ENCODE assay signal across 11 mouse cellular contexts in genomic region chr14:76817189-76817772, GRCm38 (mm10).
DNase-seq lines count a peak whose midpoint lies in the region; ATAC-seq and TF ChIP-seq lines count a peak whose summit lies in the region.
"Had no signal": no experiment of that assay in that cellular context is flagged by ENCODE, and none has a peak within 500 bp of the region (broad histone marks: within the 10 kb centered on the region; RNA-seq: fewer than 3 reads in every experiment).

No protein-coding gene starts in this region.

- no peaks in the 10 kb centered on the region for H3K36me3 ChIP-seq in kidney, postnatal 0 days (ENCODE audit: insufficient read depth, low read length)
- H3K36me3 ChIP-seq in midbrain, embryonic 11.5 days (ENCODE audit: control insufficient read depth, insufficient read depth, low read length), result no peaks in the 10 kb centered on the region
- H3K36me3 ChIP-seq in forebrain, embryonic 14.5 days (ENCODE audit: control insufficient read depth, insufficient read depth, low read length), result no peaks in the 10 kb centered on the region
- H3K36me3 ChIP-seq: hindbrain, embryonic 13.5 days had no signal

- CTCF ChIA-PET in Patski (lab: Charles Lee), result interaction anchor here (0.8 to 4.5 kb wide), 16 partner anchors 25 to 313 kb away, joined by 3 to 34 read pairs (median 4); no protein-coding TSS in a partner anchor

- no peaks in the 10 kb centered on the region for H3K9me3 ChIP-seq in kidney, postnatal 0 days (replicated peaks; ENCODE audit: low read length)
- no peaks in the 10 kb centered on the region for H3K9me3 ChIP-seq in midbrain, embryonic 11.5 days (ENCODE audit: control insufficient read depth, low read length)
- no peaks in the 10 kb centered on the region for H3K9me3 ChIP-seq in forebrain, embryonic 14.5 days (replicated peaks; ENCODE audit: control insufficient read depth, low read length)
- H3K9me3 ChIP-seq: hindbrain, embryonic 13.5 days had no signal

- no peak for DNase-seq in gastrocnemius, adult 2 months
- no peak for DNase-seq in gastrocnemius, adult 8-10 months (ENCODE audit: low spot score in 2 of 2)
- peak; percentile 86 for DNase-seq in Patski (ENCODE audit: low read depth, low spot score)
- DNase-seq in kidney, postnatal 0 days (ENCODE audit: low spot score), result no peak
- DNase-seq in lung, postnatal 25 days (ENCODE audit: low spot score), result peak; percentile 68
- DNase-seq in right cerebral cortex, postnatal 14 days, result no peak
- DNase-seq in midbrain, embryonic 11.5 days (ENCODE audit: low spot score, missing footprints), result no peak
- no peak for DNase-seq in forebrain, embryonic 14.5 days (ENCODE audit: low spot score)
- DNase-seq: B cell, adult 2 months; midbrain, embryonic 14.5 days had no signal

- in situ Hi-C loops in Patski (cut with MboI; ENCODE audit: low pct_unique_long_range_greater_than_20kb), result no loop called here

- ATAC-seq in Patski, result peak; percentile 76
- ATAC-seq in kidney, postnatal 0 days (replicated peaks; ENCODE audit: low FRiP score, low read depth), result peak; percentile 63
- no peak for ATAC-seq in midbrain, embryonic 11.5 days (ENCODE audit: low FRiP score)
- ATAC-seq in forebrain, embryonic 14.5 days, result no peak

- H3K4me3 ChIP-seq in gastrocnemius, adult 2 months, result no peak overlapping the region
- no peak overlapping the region for H3K4me3 ChIP-seq in kidney, postnatal 0 days (replicated peaks; ENCODE audit: low read depth, low read length)
- H3K4me3 ChIP-seq in midbrain, embryonic 11.5 days (ENCODE audit: low read depth, low read length), result no peak overlapping the region
- no peak overlapping the region for H3K4me3 ChIP-seq in forebrain, embryonic 14.5 days (ENCODE audit: low read depth, low read length)
- H3K4me3 ChIP-seq: hindbrain, embryonic 13.5 days had no signal

- intact Hi-C loops in gastrocnemius, adult 2 months (cut with DNase I), result loop anchor here (5.0 kb wide), 2 partner anchors 55 kb away; no protein-coding TSS in a partner anchor

- H3K27me3 ChIP-seq in Patski, result no peaks in the 10 kb centered on the region
- H3K27me3 ChIP-seq in kidney, postnatal 0 days (ENCODE audit: insufficient read depth, low read length), result no peaks in the 10 kb centered on the region
- no peaks in the 10 kb centered on the region for H3K27me3 ChIP-seq in midbrain, embryonic 11.5 days (ENCODE audit: control insufficient read depth, insufficient read depth, low read length)
- H3K27me3 ChIP-seq in forebrain, embryonic 14.5 days (replicated peaks; ENCODE audit: control insufficient read depth, insufficient read depth, low read length), result no peaks in the 10 kb centered on the region
- H3K27me3 ChIP-seq: hindbrain, embryonic 13.5 days had no signal

- WGBS in kidney, postnatal 0 days, result 53% methylated on average over 5 of the region's 5 CpGs
- WGBS in midbrain, embryonic 11.5 days, result 69% methylated on average over 5 of the region's 5 CpGs
- 56% methylated on average over 5 of the region's 5 CpGs for WGBS in forebrain, embryonic 14.5 days

- peak overlapping the region; percentile 84 for H3K27ac ChIP-seq in gastrocnemius, adult 2 months
- no peak overlapping the region for H3K27ac ChIP-seq in kidney, postnatal 0 days
- H3K27ac ChIP-seq in midbrain, embryonic 11.5 days (ENCODE audit: low read depth, low read length), result no peak overlapping the region
- H3K27ac ChIP-seq in forebrain, embryonic 14.5 days (ENCODE audit: low read depth, low read length), result no peak overlapping the region
- H3K27ac ChIP-seq: hindbrain, embryonic 13.5 days had no signal

- H3K9ac ChIP-seq in kidney, postnatal 0 days (ENCODE audit: low read depth, low read length), result no peak overlapping the region
- H3K9ac ChIP-seq in midbrain, embryonic 11.5 days (ENCODE audit: low read length), result no peak overlapping the region
- no peak overlapping the region for H3K9ac ChIP-seq in forebrain, embryonic 14.5 days (ENCODE audit: low read length)
- H3K9ac ChIP-seq: hindbrain, embryonic 13.5 days had no signal

- no peak overlapping the region for H3K4me2 ChIP-seq in kidney, postnatal 0 days (ENCODE audit: low read length)
- no peak overlapping the region for H3K4me2 ChIP-seq in midbrain, embryonic 11.5 days
- H3K4me2 ChIP-seq in forebrain, embryonic 14.5 days (ENCODE audit: low read length), result no peak overlapping the region
- H3K4me2 ChIP-seq: hindbrain, embryonic 13.5 days had no signal

- POLR2A ChIA-PET in Patski (lab: Charles Lee), result interaction anchor here (0.5 to 5.0 kb wide), 22 partner anchors 22 to 312 kb away, joined by 3 to 24 read pairs (median 4); no protein-coding TSS in a partner anchor

- no peak for TF ChIP-seq CTCF in gastrocnemius, adult 2 months (IDR thresholded peaks at IDR 0.05)
- TF ChIP-seq CTCF in Patski (IDR thresholded peaks at IDR 0.05), result peak; percentile 46
- no peak for TF ChIP-seq CTCF in kidney, postnatal 0 days (IDR thresholded peaks at IDR 0.05; ENCODE audit: low read depth)

- H3K4me1 ChIP-seq in kidney, postnatal 0 days (replicated peaks; ENCODE audit: insufficient read depth, low read length), result peaks cover 27% of the 10 kb centered on the region
- peaks cover 5% of the 10 kb centered on the region; the same call in 1 of the 2 replicates for H3K4me1 ChIP-seq in midbrain, embryonic 11.5 days (ENCODE audit: control insufficient read depth, insufficient read depth, low read length)
- H3K4me1 ChIP-seq in forebrain, embryonic 14.5 days (ENCODE audit: control insufficient read depth, insufficient read depth, low read length), result peaks cover 12% of the 10 kb centered on the region; the same call in 1 of the 2 replicates

Comparison
In these comparisons a context has a peak if more than half of its experiments do, and no peak if none do; other contexts are left out.
1. DNase-seq: peak in Patski (single experiment) and lung, postnatal 25 days (single experiment); none in gastrocnemius, adult 2 months (single experiment), gastrocnemius, adult 8-10 months (0 of 2), kidney, postnatal 0 days (single experiment), right cerebral cortex, postnatal 14 days (single experiment), midbrain, embryonic 11.5 days (single experiment) and forebrain, embryonic 14.5 days (single experiment).
2. ATAC-seq: peak in Patski (single experiment) and kidney, postnatal 0 days (single experiment); none in midbrain, embryonic 11.5 days (single experiment) and forebrain, embryonic 14.5 days (single experiment).